Mouse (Mus musculus) embryonic facial prominence, embryonic 14.5 days (tissue): ENCODE data around the gene Slc35b2. TPM values are rescaled to one million over a fixed set of nuclear protein-coding genes. Genes with fewer than 3 reads are reported as not detected.

ENCODE experiments used
- ATAC-seq: fragments of 200-750 bp; cut with Nextera tagmentation; 2 replicates; pipeline ENCODE4 v1.8.0; 2017; ENCODE audit warnings: low read depth, moderate number of reproducible peaks, moderate TSS enrichment
- DNase-seq: peaks from one replicate; pipeline ENCODE4 v3.0.0-alpha.2; 2015; ENCODE audit warnings: low spot score
- H3K27ac ChIP-seq: fragments of 300-500 bp; sonication (generic); replicated peaks from 2 replicates; pipeline ENCODE4 v1.5.1; 2014; ENCODE audit warnings: low read depth, mild to moderate bottlenecking, low read length, moderate library complexity
- H3K27me3 ChIP-seq: fragments of 300-500 bp; sonication (generic); replicated peaks from 2 replicates; pipeline ENCODE4 v1.6.1; 2014; ENCODE audit warnings: low read length; ENCODE audit not compliant: control insufficient read depth, insufficient read depth
- H3K36me3 ChIP-seq: fragments of 300-500 bp; sonication (generic); 2 replicates; pipeline ENCODE4 v1.6.1; 2014; ENCODE audit warnings: low read length, mixed read lengths; ENCODE audit not compliant: control insufficient read depth, insufficient read depth
- H3K4me1 ChIP-seq: fragments of 300-500 bp; sonication (generic); 2 replicates; pipeline ENCODE4 v1.6.1; 2014; ENCODE audit warnings: antibody characterized with exemption, low read length; ENCODE audit not compliant: control insufficient read depth, insufficient read depth
- H3K4me2 ChIP-seq: fragments of 300-500 bp; sonication (generic); 2 replicates; pipeline ENCODE4 v1.6.1; 2014; ENCODE audit warnings: low read depth, mild to moderate bottlenecking, low read length, moderate library complexity, mixed read lengths
- H3K4me3 ChIP-seq: fragments of 300-500 bp; sonication (generic); 2 replicates; pipeline ENCODE4 v1.5.1; 2014; ENCODE audit warnings: low read depth, mild to moderate bottlenecking, low read length
- H3K9ac ChIP-seq: fragments of 300-500 bp; sonication (generic); 2 replicates; pipeline ENCODE4 v1.6.1; 2014; ENCODE audit warnings: low read depth, mild to moderate bottlenecking, low read length, moderate library complexity, mixed read lengths
- H3K9me3 ChIP-seq: fragments of 300-500 bp; sonication (generic); 2 replicates; pipeline ENCODE4 v1.6.1; 2016; ENCODE audit warnings: low read length; ENCODE audit not compliant: control insufficient read depth
- WGBS: fragments of 180-500 bp; shearing (Covaris S2); extraction: QIAGEN DNeasy Blood & Tissue Kit; methylation state at CpG from one replicate; pipeline ENCODE4 v1.1.7; 2014; 5-methylcytosine and 5-hydroxymethylcytosine counted together
- polyA plus RNA-seq: library from polyadenylated mRNA; unstranded; fragments of >200 nt; fragmentation: Nextera tagmentation; extraction: Ambion mirVana; gene quantifications from 2 replicates; pipeline ENCODE4 v1.2.1, GENCODE M21; 2014

The Slc35b2 gene
- polyA plus RNA-seq, 1 experiment from 2014 or later = 139 TPM

- Histone ChIP-seq H3K4me1 (peaks cover 12% of the 10 kb centered on the region), H3K9ac (peak within 1 kb of the TSS; percentile 100), H3K27ac (peak within 1 kb of the TSS; percentile 98), H3K27me3 (no peaks in the 10 kb centered on the region), H3K36me3 (peaks cover 40% of the 10 kb centered on the region), H3K4me2 (peak within 1 kb of the TSS; percentile 88), H3K9me3 (no peaks in the 10 kb centered on the region), H3K4me3 (peak within 1 kb of the TSS; percentile 100)
- DNase-seq (peak; percentile 99), ATAC-seq (peak; percentile 80)
- WGBS = under 1% methylated on average over 35 of the region's 41 CpGs
Observed at GRCm38 (mm10) chr17:45573087-45573779, 9.6 kb downstream of the Slc35b2 start, which contains the start of gene Hsp90ab1. Hsp90ab1 (minus strand) TSS chr17:45573271.

GRCm38 (mm10) chr17:45573780-45574123, 10.1 kb downstream of the Slc35b2 start:
- Histone ChIP-seq H3K9ac (peak overlapping the region; percentile 100), H3K4me2 (peak overlapping the region; percentile 88), H3K27me3 (no peaks in the 10 kb centered on the region), H3K9me3 (no peaks in the 10 kb centered on the region), H3K36me3 (peaks cover 35% of the 10 kb centered on the region), H3K4me3 (peak overlapping the region; percentile 100), H3K4me1 (peaks cover 12% of the 10 kb centered on the region), H3K27ac (peak overlapping the region; percentile 98)
- peak; percentile 65 for ATAC-seq
- WGBS = 0% methylated on average over 16 of the region's 18 CpGs
- peak; percentile 97 for DNase-seq

- Histone ChIP-seq H3K4me3 (peak overlapping the region; percentile 100), H3K4me1 (peaks cover 12% of the 10 kb centered on the region), H3K9me3 (no peaks in the 10 kb centered on the region), H3K27ac (peak overlapping the region; percentile 98), H3K27me3 (no peaks in the 10 kb centered on the region), H3K36me3 (peaks cover 30% of the 10 kb centered on the region), H3K9ac (peak overlapping the region; percentile 100), H3K4me2 (peak overlapping the region; percentile 88)
- ATAC-seq = peak; percentile 41
- 1% methylated on average over 17 of the region's 17 CpGs for WGBS
- peak; percentile 86 for DNase-seq
Observed at GRCm38 (mm10) chr17:45574129-45574761, 10.6 kb downstream of the Slc35b2 start.

GRCm38 (mm10) chr17:45575123-45575897, 11.6 kb downstream of the Slc35b2 start:
- H3K4me3 ChIP-seq = no peak overlapping the region
- no peak overlapping the region for H3K27ac ChIP-seq
- H3K9me3 ChIP-seq = no peaks in the 10 kb centered on the region
- peak overlapping the region; percentile 88; the same call in 1 of the 2 replicates for H3K4me2 ChIP-seq
- no peaks in the 10 kb centered on the region for H3K27me3 ChIP-seq
- ATAC-seq = no peak
- WGBS = 85% methylated on average over 8 of the region's 8 CpGs
- peaks cover 12% of the 10 kb centered on the region for H3K4me1 ChIP-seq
- no peak for DNase-seq
- peak overlapping the region; percentile 100; the same call in 1 of the 2 replicates for H3K9ac ChIP-seq
- H3K36me3 ChIP-seq = peaks cover 19% of the 10 kb centered on the region

- H3K27ac ChIP-seq = peak overlapping the region; percentile 24
- no peak for ATAC-seq
- no peaks in the 10 kb centered on the region for H3K9me3 ChIP-seq
- H3K4me3 ChIP-seq = no peak overlapping the region
- peaks cover 9% of the 10 kb centered on the region for H3K4me1 ChIP-seq
- no peak overlapping the region for H3K9ac ChIP-seq
- no peaks in the 10 kb centered on the region for H3K27me3 ChIP-seq
- no peak overlapping the region for H3K4me2 ChIP-seq
- no peaks in the 10 kb centered on the region for H3K36me3 ChIP-seq
- 54% methylated on average over 5 of the region's 5 CpGs for WGBS
- DNase-seq = peak; percentile 73
Observed at GRCm38 (mm10) chr17:45578242-45578641, 14.6 kb downstream of the Slc35b2 start.

- ATAC-seq = no peak
- 71% methylated on average over 7 of the region's 7 CpGs for WGBS
Observed at GRCm38 (mm10) chr17:45578843-45579242, 15.2 kb downstream of the Slc35b2 start.

GRCm38 (mm10) chr17:45579554-45579953, 15.9 kb downstream of the Slc35b2 start:
- Histone ChIP-seq H3K27me3 (no peaks in the 10 kb centered on the region), H3K4me3 (no peak overlapping the region), H3K4me1 (peaks cover 6% of the 10 kb centered on the region), H3K9ac (no peak overlapping the region), H3K27ac (no peak overlapping the region), H3K9me3 (no peaks in the 10 kb centered on the region), H3K4me2 (no peak overlapping the region), H3K36me3 (no peaks in the 10 kb centered on the region)
- 72% methylated on average over 4 of the region's 4 CpGs for WGBS
- no peak for ATAC-seq
- no peak for DNase-seq

More at GRCm38 (mm10) chr17:45578843-45579242, 15.2 kb downstream of the Slc35b2 start:
- peaks cover 9% of the 10 kb centered on the region for H3K4me1 ChIP-seq
- H3K27ac ChIP-seq = peak overlapping the region; percentile 24
- no peaks in the 10 kb centered on the region for H3K9me3 ChIP-seq
- no peak overlapping the region for H3K4me2 ChIP-seq
- no peak overlapping the region for H3K9ac ChIP-seq
- DNase-seq = no peak
- no peaks in the 10 kb centered on the region for H3K27me3 ChIP-seq
- H3K4me3 ChIP-seq = no peak overlapping the region
- no peaks in the 10 kb centered on the region for H3K36me3 ChIP-seq

- no peak overlapping the region for H3K9ac ChIP-seq
- 0 out of 2 replicates have a peak, but pooled peaks cover 2% of the 10 kb centered on the region for H3K4me1 ChIP-seq
- WGBS = 36% methylated on average over 12 of the region's 12 CpGs
- H3K36me3 ChIP-seq = no peaks in the 10 kb centered on the region
- ATAC-seq (peak; percentile 8; the same call in 1 of the 2 replicates), DNase-seq (peak; percentile 73)
- no peaks in the 10 kb centered on the region for H3K9me3 ChIP-seq
- no peak overlapping the region for H3K4me2 ChIP-seq
- no peak overlapping the region for H3K4me3 ChIP-seq
- no peaks in the 10 kb centered on the region for H3K27me3 ChIP-seq
- H3K27ac ChIP-seq = peak overlapping the region; percentile 35; the same call in 1 of the 2 replicates
Observed at GRCm38 (mm10) chr17:45580958-45581477, 17.3 kb downstream of the Slc35b2 start.
